Mouse (Mus musculus) lung, postnatal 0 days (tissue): ENCODE data around the gene Knstrn. TPM values are rescaled to one million over a fixed set of nuclear protein-coding genes. Genes with fewer than 3 reads are reported as not detected.

Experiments used
- ATAC-seq: fragments of 200-750 bp; cut with Nextera tagmentation; 2 replicates; pipeline ENCODE4 v1.8.0; 2017; ENCODE audit warnings: moderate library complexity
- DNase-seq: peaks from one replicate; pipeline ENCODE4 v3.0.0-alpha.2; 2016; ENCODE audit warnings: low spot score
- H3K27ac ChIP-seq: fragments of 300-500 bp; sonication (generic); 2 replicates; pipeline ENCODE4 v1.5.1; 2014; ENCODE audit warnings: antibody characterized with exemption, mild to moderate bottlenecking, low read length, mixed read lengths
- H3K27me3 ChIP-seq: fragments of 300-500 bp; sonication (generic); replicated peaks from 2 replicates; pipeline ENCODE4 v1.6.1; 2014; ENCODE audit warnings: low read length, mixed read lengths; ENCODE audit not compliant: insufficient read depth
- H3K36me3 ChIP-seq: fragments of 300-500 bp; sonication (generic); 2 replicates; pipeline ENCODE4 v1.6.1; 2014; ENCODE audit warnings: low read length, mixed read lengths; ENCODE audit not compliant: insufficient read depth
- H3K4me1 ChIP-seq: fragments of 300-500 bp; sonication (generic); 2 replicates; pipeline ENCODE4 v1.6.1; 2014; ENCODE audit warnings: antibody characterized with exemption, low read depth, low read length, mixed read lengths; ENCODE audit not compliant: insufficient read depth
- H3K4me2 ChIP-seq: fragments of 300-500 bp; sonication (generic); replicated peaks from 2 replicates; pipeline ENCODE4 v1.6.1; 2014; ENCODE audit warnings: low read depth, mild to moderate bottlenecking, low read length, moderate library complexity, mixed read lengths
- H3K4me3 ChIP-seq: fragments of 300-500 bp; sonication (generic); 2 replicates; pipeline ENCODE4 v1.5.1; 2014; ENCODE audit warnings: low read depth, low read length
- H3K9ac ChIP-seq: fragments of 300-500 bp; sonication (generic); replicated peaks from 2 replicates; pipeline ENCODE4 v1.6.1; 2014; ENCODE audit warnings: low read depth, mild to moderate bottlenecking
- H3K9me3 ChIP-seq: fragments of 300-500 bp; sonication (generic); 2 replicates; pipeline ENCODE4 v1.6.1; 2016; ENCODE audit warnings: low read length, mixed read lengths
- CTCF ChIP-seq: IDR thresholded peaks from 2 replicates; pipeline ENCODE4 v1.5.1; 2016; ENCODE audit warnings: antibody characterized with exemption, mild to moderate bottlenecking
- EP300 ChIP-seq: IDR thresholded peaks from 2 replicates; pipeline ENCODE4 v1.6.1; 2016; ENCODE audit warnings: antibody characterized with exemption, mild to moderate bottlenecking, control low read depth
- WGBS: fragments of 180-500 bp; shearing (Covaris S2); extraction: QIAGEN DNeasy Blood & Tissue Kit; methylation state at CpG from one replicate; pipeline ENCODE4 v1.1.7; 2014; 5-methylcytosine and 5-hydroxymethylcytosine counted together
- polyA plus RNA-seq: library from polyadenylated mRNA; unstranded; fragments of >200 nt; fragmentation: Nextera tagmentation; extraction: Ambion mirVana; gene quantifications from 2 replicates; pipeline ENCODE4 v1.2.1, GENCODE M21; 2015

Knstrn gene
- polyA plus RNA-seq, 1 experiment from 2014 or later = 4.9 TPM

- no peak for DNase-seq
- H3K9ac ChIP-seq = no peak overlapping the region
- no peak for TF ChIP-seq CTCF
- no peak for TF ChIP-seq EP300
- 0 out of 2 replicates have a peak, but pooled peaks cover 8% of the 10 kb centered on the region for H3K36me3 ChIP-seq
- no peak overlapping the region for H3K4me2 ChIP-seq
- H3K27ac ChIP-seq = no peak overlapping the region
- no peaks in the 10 kb centered on the region; the same call in 1 of the 2 replicates for H3K4me1 ChIP-seq
- no peaks in the 10 kb centered on the region for H3K27me3 ChIP-seq
- no peaks in the 10 kb centered on the region for H3K9me3 ChIP-seq
- ATAC-seq = peak; percentile 20; the same call in 1 of the 2 replicates
- 48% methylated on average over 3 of the region's 3 CpGs for WGBS
- no peak overlapping the region for H3K4me3 ChIP-seq
Measured at GRCm38 (mm10) chr2:118870601-118871000, 56.8 kb downstream of the Knstrn start.

DNA sequence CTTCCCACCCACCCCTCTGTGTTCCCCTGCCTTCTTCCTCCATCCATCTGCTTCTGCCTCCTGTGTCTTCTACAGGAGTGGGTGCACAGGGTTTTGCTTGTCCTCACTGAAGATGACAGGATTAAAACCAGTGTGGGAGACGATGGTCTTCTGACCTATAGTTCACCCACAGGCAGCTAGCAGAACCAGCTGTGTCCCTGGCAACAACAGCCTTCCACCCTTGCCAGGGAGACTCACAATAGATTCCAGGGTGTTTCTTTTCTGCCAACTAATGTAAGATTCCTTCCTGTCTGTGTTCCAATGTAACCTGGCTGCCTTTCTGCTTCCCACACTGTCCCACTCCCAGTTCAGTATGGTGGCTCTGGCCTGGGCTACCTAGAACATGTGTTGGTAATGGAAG is 57.2 kb downstream of the Knstrn start:
- WGBS = 29% methylated on average over 1 of the region's 1 CpGs
- Histone ChIP-seq H3K36me3 (0 out of 2 replicates have a peak, but pooled peaks cover 8% of the 10 kb centered on the region), H3K27me3 (no peaks in the 10 kb centered on the region), H3K9ac (no peak overlapping the region), H3K27ac (no peak overlapping the region), H3K4me2 (no peak overlapping the region), H3K4me1 (no peaks in the 10 kb centered on the region; the same call in 1 of the 2 replicates), H3K4me3 (no peak overlapping the region), H3K9me3 (no peaks in the 10 kb centered on the region)
- TF ChIP-seq CTCF (no peak), EP300 (no peak)
- peak; percentile 52 for ATAC-seq
- no peak for DNase-seq

DNA sequence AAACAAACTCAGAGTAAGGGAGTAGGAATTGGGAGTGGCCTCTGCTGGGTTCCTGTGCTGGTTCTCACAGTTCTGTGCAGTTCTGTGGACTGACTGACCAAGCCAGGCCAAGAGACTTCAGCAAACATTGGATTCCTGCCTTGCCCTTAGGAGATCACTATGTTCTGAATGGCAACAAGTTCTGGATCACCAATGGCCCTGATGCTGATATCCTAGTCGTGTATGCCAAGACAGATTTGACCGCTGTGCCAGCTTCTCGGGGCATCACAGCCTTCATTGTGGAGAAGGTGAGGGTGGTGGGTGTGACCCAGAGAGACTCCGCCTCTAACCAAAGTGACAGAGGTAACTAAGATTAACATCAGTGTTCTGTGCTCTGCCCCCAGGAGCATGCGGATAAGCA is 59.2 kb downstream of the Knstrn start:
- peaks cover 22% of the 10 kb centered on the region; the same call in 1 of the 2 replicates for H3K36me3 ChIP-seq
- TF ChIP-seq CTCF (no peak), EP300 (no peak)
- DNase-seq = no peak

GRCm38 (mm10) chr2:118873890-118874430 is 60.2 kb downstream of the Knstrn start:
- no peak overlapping the region for H3K27ac ChIP-seq
- peaks cover 22% of the 10 kb centered on the region; the same call in 1 of the 2 replicates for H3K36me3 ChIP-seq
- ATAC-seq (no peak), DNase-seq (no peak)
- no peak overlapping the region for H3K4me2 ChIP-seq
- H3K9me3 ChIP-seq = no peaks in the 10 kb centered on the region
- no peak for TF ChIP-seq CTCF
- no peak for TF ChIP-seq EP300
- H3K4me3 ChIP-seq = no peak overlapping the region
- H3K27me3 ChIP-seq = no peaks in the 10 kb centered on the region
- H3K9ac ChIP-seq = no peak overlapping the region
- 67% methylated on average over 6 of the region's 6 CpGs for WGBS
- no peaks in the 10 kb centered on the region; the same call in 1 of the 2 replicates for H3K4me1 ChIP-seq

More for the DNA sequence above, 59.2 kb downstream of the Knstrn start:
- no peak overlapping the region for H3K27ac ChIP-seq
- no peaks in the 10 kb centered on the region; the same call in 1 of the 2 replicates for H3K4me1 ChIP-seq
- no peaks in the 10 kb centered on the region for H3K9me3 ChIP-seq
- H3K4me3 ChIP-seq = no peak overlapping the region
- H3K4me2 ChIP-seq = no peak overlapping the region
- ATAC-seq = no peak
- 87% methylated on average over 5 of the region's 5 CpGs for WGBS
- no peak overlapping the region for H3K9ac ChIP-seq
- H3K27me3 ChIP-seq = no peaks in the 10 kb centered on the region

DNA sequence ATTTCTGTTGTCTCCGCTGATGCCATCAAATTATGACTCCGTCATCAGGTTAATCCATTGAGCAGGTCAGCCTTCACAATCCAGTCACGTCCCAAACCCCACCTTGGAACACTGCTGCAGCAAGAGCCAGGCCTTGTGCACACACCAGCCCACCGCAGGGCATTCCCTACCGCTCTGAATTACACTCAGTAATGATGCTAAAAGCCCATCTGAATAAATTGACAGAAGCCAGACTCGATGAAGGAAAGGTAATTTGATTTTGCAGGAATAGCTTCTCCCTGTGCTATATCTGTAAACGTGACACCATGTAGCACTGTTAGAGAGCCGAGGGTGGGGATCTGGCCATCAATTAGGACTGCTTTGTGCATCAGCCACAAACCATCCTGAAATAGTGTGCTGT is 61.5 kb downstream of the Knstrn start:
- TF ChIP-seq EP300 (no peak), CTCF (no peak)
- H3K27ac ChIP-seq = no peak overlapping the region
- 93% methylated on average over 8 of the region's 8 CpGs for WGBS
- H3K36me3 ChIP-seq = peaks cover 22% of the 10 kb centered on the region; the same call in 1 of the 2 replicates
- no peaks in the 10 kb centered on the region for H3K27me3 ChIP-seq
- H3K4me1 ChIP-seq = no peaks in the 10 kb centered on the region; the same call in 1 of the 2 replicates
- ATAC-seq (no peak), DNase-seq (no peak)
- no peaks in the 10 kb centered on the region for H3K9me3 ChIP-seq
- H3K4me2 ChIP-seq = no peak overlapping the region
- no peak overlapping the region for H3K4me3 ChIP-seq
- H3K9ac ChIP-seq = no peak overlapping the region

- no peaks in the 10 kb centered on the region; the same call in 1 of the 2 replicates for H3K4me1 ChIP-seq
- TF ChIP-seq CTCF (no peak), EP300 (no peak)
- H3K27ac ChIP-seq = no peak overlapping the region
- ATAC-seq (no peak), DNase-seq (no peak)
- WGBS = 92% methylated on average over 9 of the region's 9 CpGs
- H3K4me3 ChIP-seq = no peak overlapping the region
- no peak overlapping the region for H3K9ac ChIP-seq
- H3K9me3 ChIP-seq = no peaks in the 10 kb centered on the region
- H3K36me3 ChIP-seq = peaks cover 22% of the 10 kb centered on the region; the same call in 1 of the 2 replicates
- no peaks in the 10 kb centered on the region for H3K27me3 ChIP-seq
- no peak overlapping the region for H3K4me2 ChIP-seq
Measured at GRCm38 (mm10) chr2:118876453-118876852, 62.6 kb downstream of the Knstrn start.

DNA sequence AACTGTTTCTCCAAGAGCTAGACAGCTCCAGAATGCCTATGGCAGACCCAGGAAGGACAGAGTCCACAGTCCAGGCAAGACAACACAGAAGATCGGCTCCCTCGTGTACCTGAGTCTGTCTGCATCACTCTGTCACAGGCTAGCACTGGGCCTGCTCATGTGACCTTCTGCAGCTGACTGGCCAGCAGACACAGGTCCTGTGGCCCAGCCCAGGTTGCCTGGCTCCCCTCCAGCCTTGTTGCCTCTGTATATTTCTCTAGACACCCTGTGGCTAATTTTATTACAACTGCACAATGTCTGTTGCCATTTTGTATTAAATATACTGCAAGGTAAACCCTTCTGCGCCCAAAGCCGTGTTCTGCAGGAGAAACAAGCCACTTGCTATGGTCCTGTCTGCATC is 67.2 kb downstream of the Knstrn start:
- Histone ChIP-seq H3K4me2 (no peak overlapping the region), H3K4me3 (no peak overlapping the region), H3K9ac (no peak overlapping the region), H3K27me3 (0 out of 2 replicates have a peak, but pooled peaks cover 5% of the 10 kb centered on the region), H3K4me1 (no peaks in the 10 kb centered on the region), H3K27ac (no peak overlapping the region), H3K9me3 (no peaks in the 10 kb centered on the region), H3K36me3 (peaks cover 15% of the 10 kb centered on the region; the same call in 1 of the 2 replicates)
- WGBS = 79% methylated on average over 4 of the region's 4 CpGs
- ATAC-seq = no peak
- TF ChIP-seq CTCF (no peak), EP300 (no peak)
- DNase-seq = no peak
